Mouse (Mus musculus) heart, postnatal 0 days (tissue): ENCODE results near the gene Ptgir. TPM values are rescaled to one million over a fixed set of nuclear protein-coding genes. Genes with fewer than 3 reads are reported as not detected.

Experiments
- ATAC-seq: fragments of 200-750 bp; cut with Nextera tagmentation; 2 replicates; pipeline ENCODE4 v1.8.0; 2017; ENCODE audit warnings: low read depth, moderate number of reproducible peaks, moderate library complexity; ENCODE audit not compliant: insufficient read depth
- DNase-seq: peaks from one replicate; pipeline ENCODE4 v3.0.0-alpha.2; 2016; ENCODE audit warnings: low spot score
- H3K27ac ChIP-seq: fragments of 300-500 bp; sonication (generic); 2 replicates; pipeline ENCODE4 v1.5.1; 2014; ENCODE audit warnings: low read depth, mild to moderate bottlenecking
- H3K27me3 ChIP-seq: fragments of 300-500 bp; sonication (generic); 2 replicates; pipeline ENCODE4 v1.6.1; 2014; ENCODE audit warnings: low read length, mixed read lengths; ENCODE audit not compliant: control insufficient read depth, insufficient read depth
- H3K36me3 ChIP-seq: fragments of 300-500 bp; sonication (generic); replicated peaks from 2 replicates; pipeline ENCODE4 v1.6.1; 2014; ENCODE audit warnings: low read length, mixed read lengths; ENCODE audit not compliant: control insufficient read depth, insufficient read depth
- H3K4me1 ChIP-seq: fragments of 300-500 bp; sonication (generic); 2 replicates; pipeline ENCODE4 v1.6.1; 2014; ENCODE audit warnings: antibody characterized with exemption; ENCODE audit not compliant: control insufficient read depth, insufficient read depth
- H3K4me2 ChIP-seq: fragments of 300-500 bp; sonication (generic); 2 replicates; pipeline ENCODE4 v1.6.1; 2014; ENCODE audit warnings: low read depth, mild to moderate bottlenecking, low read length, moderate library complexity
- H3K4me3 ChIP-seq: fragments of 300-500 bp; sonication (generic); 2 replicates; pipeline ENCODE4 v1.5.1; 2014; ENCODE audit warnings: low read depth, low read length
- H3K9ac ChIP-seq: fragments of 300-500 bp; sonication (generic); replicated peaks from 2 replicates; pipeline ENCODE4 v1.6.1; 2014; ENCODE audit warnings: low read depth, low read length, mixed read lengths
- H3K9me3 ChIP-seq: fragments of 300-500 bp; sonication (generic); replicated peaks from 2 replicates; pipeline ENCODE4 v1.6.1; 2016; ENCODE audit warnings: low read length; ENCODE audit not compliant: control insufficient read depth
- CTCF ChIP-seq: IDR thresholded peaks from 2 replicates; pipeline ENCODE4 v1.5.1; 2016; ENCODE audit warnings: antibody characterized with exemption, control low read depth, low read depth
- EP300 ChIP-seq: IDR thresholded peaks from 2 replicates; pipeline ENCODE4 v1.6.1; 2016; ENCODE audit warnings: antibody characterized with exemption, low read depth
- WGBS: fragments of 180-500 bp; shearing (Covaris S2); extraction: QIAGEN DNeasy Blood & Tissue Kit; methylation state at CpG from one replicate; pipeline ENCODE4 v1.1.7; 2014; 5-methylcytosine and 5-hydroxymethylcytosine counted together
- polyA plus RNA-seq: library from polyadenylated mRNA; unstranded; fragments of >200 nt; fragmentation: Nextera tagmentation; extraction: Ambion mirVana; gene quantifications from 2 replicates; pipeline ENCODE4 v1.2.1, GENCODE M21; 2015
- total RNA-seq: library from RNA; depleted of rRNA; stranded (reverse); fragments of >200 nt; gene quantifications from 2 replicates; pipeline ENCODE4 v1.2.3, GENCODE M21; 2014; ENCODE audit warnings: low replicate concordance; rRNA removed

Gene Ptgir
- total RNA-seq (0.58 and 2.3 TPM in 2 replicates), polyA plus RNA-seq (1.1 and 1.2 TPM in 2 replicates)

GRCm38 (mm10) chr7:16906281-16906680 is at the start of gene Ptgir:
Ptgir (plus strand) TSS chr7:16906490.
- no peak for TF ChIP-seq CTCF
- TF ChIP-seq EP300, result no peak
- WGBS, result 34% methylated on average over 6 of the region's 6 CpGs
- no peak within 1 kb of the TSS for H3K9ac ChIP-seq
- no peak within 1 kb of the TSS for H3K4me3 ChIP-seq
- ATAC-seq (no peak), DNase-seq (no peak)
- peak within 1 kb of the TSS; percentile 45; the same call in 1 of the 2 replicates for H3K4me2 ChIP-seq
- H3K27ac ChIP-seq, result peak within 1 kb of the TSS; percentile 53
- H3K36me3 ChIP-seq, result no peaks in the 10 kb centered on the region
- H3K27me3 ChIP-seq, result peaks cover 25% of the 10 kb centered on the region
- H3K4me1 ChIP-seq, result peaks cover 15% of the 10 kb centered on the region
- no peaks in the 10 kb centered on the region for H3K9me3 ChIP-seq

DNA sequence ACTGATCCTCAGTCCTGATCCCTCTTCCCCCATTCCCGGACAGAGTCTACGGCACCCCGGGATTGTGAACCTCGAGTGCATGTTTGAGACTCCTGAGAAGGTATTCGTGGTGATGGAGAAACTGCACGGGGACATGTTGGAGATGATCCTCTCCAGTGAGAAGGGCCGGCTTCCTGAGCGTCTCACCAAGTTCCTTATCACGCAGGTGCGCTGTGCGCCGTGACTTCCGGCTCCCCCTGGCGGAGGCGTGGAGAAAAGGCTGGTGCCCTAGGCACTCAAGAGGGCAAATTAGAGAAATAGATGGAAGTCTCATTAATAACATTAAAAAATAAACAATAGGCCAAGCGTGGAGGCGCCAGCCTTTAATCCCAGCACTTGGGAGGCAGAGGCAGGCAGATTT is 48.0 kb upstream of the Ptgir start:
- Histone ChIP-seq H3K4me2 (no peak overlapping the region), H3K27me3 (no peaks in the 10 kb centered on the region), H3K36me3 (peaks cover 54% of the 10 kb centered on the region), H3K27ac (no peak overlapping the region), H3K9me3 (no peaks in the 10 kb centered on the region), H3K9ac (no peak overlapping the region), H3K4me1 (no peaks in the 10 kb centered on the region), H3K4me3 (no peak overlapping the region)
- 27% methylated on average over 17 of the region's 17 CpGs for WGBS
- TF ChIP-seq EP300 (no peak), CTCF (peak; percentile 65)
- ATAC-seq (no peak), DNase-seq (no peak)

DNA sequence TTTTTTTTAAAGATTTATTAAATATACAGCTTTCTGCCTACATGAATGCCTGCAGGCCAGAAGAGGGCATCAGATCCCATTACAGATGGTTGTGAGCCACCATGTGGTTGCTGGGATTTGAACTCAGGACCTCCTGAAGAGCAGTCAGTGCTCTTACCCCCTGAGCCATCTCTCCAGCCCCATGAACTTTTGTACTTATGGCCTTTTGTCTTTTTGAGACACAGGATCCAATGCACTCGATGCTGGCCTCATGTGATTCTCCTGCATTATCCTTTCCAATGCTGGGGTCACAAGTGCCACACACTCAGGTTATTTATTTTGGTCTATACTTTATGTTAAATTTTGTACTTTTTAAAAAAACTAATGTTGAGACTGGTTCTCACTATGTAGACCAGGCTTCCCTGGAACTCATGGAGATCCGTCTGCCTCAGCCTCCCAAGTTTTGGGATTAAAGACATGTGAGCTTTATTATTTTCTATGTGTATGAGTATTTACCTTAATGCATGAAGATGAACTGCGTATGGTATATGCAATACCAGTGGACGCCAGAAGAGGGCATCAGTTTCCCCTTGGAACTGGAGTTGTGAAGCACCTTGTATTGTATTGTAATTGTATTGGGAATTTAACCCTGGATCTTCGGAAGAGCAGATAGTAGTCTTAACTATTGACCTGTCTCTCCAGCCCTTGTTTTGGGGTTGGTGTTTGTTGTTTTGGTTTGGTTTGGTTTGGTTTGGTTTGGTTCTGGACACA is 46.2 kb upstream of the Ptgir start:
- Histone ChIP-seq H3K9ac (no peak overlapping the region), H3K4me2 (no peak overlapping the region), H3K4me1 (no peaks in the 10 kb centered on the region), H3K27ac (no peak overlapping the region), H3K9me3 (no peaks in the 10 kb centered on the region), H3K4me3 (no peak overlapping the region), H3K36me3 (peaks cover 57% of the 10 kb centered on the region), H3K27me3 (no peaks in the 10 kb centered on the region)
- 34% methylated on average over 5 of the region's 5 CpGs for WGBS
- TF ChIP-seq CTCF (peak; percentile 78), EP300 (no peak)
- DNase-seq, result no peak
- no peak for ATAC-seq

DNA sequence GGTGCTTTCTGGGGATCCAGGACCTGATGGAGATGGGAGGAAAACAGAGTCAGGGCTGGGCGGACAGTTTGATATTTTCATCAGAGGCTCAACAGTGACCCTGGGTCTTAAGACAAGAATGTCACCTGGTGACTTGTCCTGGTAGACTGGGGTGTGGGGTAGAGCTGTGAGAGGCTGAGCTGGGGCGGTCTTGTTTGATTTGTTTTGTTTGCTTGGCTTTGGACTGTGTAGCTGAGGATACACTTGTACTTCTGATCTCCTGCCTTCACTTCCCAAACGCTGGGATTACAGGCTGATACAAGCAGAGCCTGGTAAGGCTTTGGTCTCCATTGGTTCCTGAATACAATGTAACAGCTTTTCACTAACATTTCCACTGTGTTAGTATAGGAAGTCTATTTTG is 38.8 kb upstream of the Ptgir start:
- TF ChIP-seq CTCF, result no peak
- no peak for TF ChIP-seq EP300
- H3K4me2 ChIP-seq, result no peak overlapping the region
- no peaks in the 10 kb centered on the region for H3K4me1 ChIP-seq
- whole genome bisulfite sequencing, result 85% methylated on average over 3 of the region's 3 CpGs
- DNase-seq (no peak), ATAC-seq (no peak)
- H3K36me3 ChIP-seq, result peaks cover 66% of the 10 kb centered on the region
- no peak overlapping the region for H3K27ac ChIP-seq
- no peak overlapping the region for H3K4me3 ChIP-seq
- no peaks in the 10 kb centered on the region for H3K27me3 ChIP-seq
- no peaks in the 10 kb centered on the region for H3K9me3 ChIP-seq
- H3K9ac ChIP-seq, result no peak overlapping the region

GRCm38 (mm10) chr7:16869497-16869896 is 36.8 kb upstream of the Ptgir start:
- no peak overlapping the region for H3K4me2 ChIP-seq
- WGBS, result 52% methylated on average over 16 of the region's 16 CpGs
- DNase-seq, result no peak
- H3K9me3 ChIP-seq, result no peaks in the 10 kb centered on the region
- H3K4me3 ChIP-seq, result no peak overlapping the region
- no peak overlapping the region for H3K27ac ChIP-seq
- TF ChIP-seq CTCF, result no peak
- no peak for TF ChIP-seq EP300
- peaks cover 53% of the 10 kb centered on the region for H3K36me3 ChIP-seq
- H3K9ac ChIP-seq, result no peak overlapping the region
- H3K27me3 ChIP-seq, result no peaks in the 10 kb centered on the region
- no peaks in the 10 kb centered on the region for H3K4me1 ChIP-seq
- peak; percentile 58; the same call in 1 of the 2 replicates for ATAC-seq
